In the genomic region with DNA sequence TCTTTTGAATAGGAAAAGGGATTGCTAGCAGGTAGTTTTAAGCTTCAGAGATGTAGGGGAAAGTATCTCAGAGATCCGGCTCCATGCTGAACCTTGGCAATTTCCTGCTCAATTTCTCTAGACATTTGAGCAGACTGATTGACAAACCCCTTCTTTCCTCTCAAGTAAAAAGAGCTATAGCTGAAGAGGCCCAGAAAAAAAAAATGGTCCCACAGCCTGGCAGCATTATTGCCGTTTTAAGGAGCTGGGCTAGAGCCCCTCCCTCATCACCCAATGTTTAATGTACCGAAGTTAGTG, we compare ENCODE assay signal across 8 mouse cellular contexts. TPM values are rescaled to one million over a fixed set of nuclear protein-coding genes. Genes with fewer than 3 reads are reported as not detected.
DNase-seq lines count a peak whose midpoint lies in the region; ATAC-seq and TF ChIP-seq lines count a peak whose summit lies in the region.

No protein-coding gene starts in this region.

- H3K4me3 ChIP-seq in heart, adult 2 months: peak overlapping the region; percentile 41
- H3K4me3 ChIP-seq in testis, adult 2 months (ENCODE audit: control insufficient read depth, low read depth, low read length): peak overlapping the region; percentile 94
- H3K4me3 ChIP-seq in liver, embryonic 15.5 days (replicated peaks): peak overlapping the region; percentile 85

- DNase-seq in heart, adult 2 months: no peak
- no peak for DNase-seq in heart, postnatal 36 days
- no peak for DNase-seq in testis, postnatal 10 days (ENCODE audit: low spot score)
- DNase-seq in embryo, embryonic 9.5 days (ENCODE audit: extremely low spot score): no peak
- DNase-seq in retina, postnatal 1 day: no peak
- DNase-seq in adrenal gland, adult 8-10 months: no peak

- peak overlapping the region; percentile 99 for H3K4me2 ChIP-seq in liver, embryonic 15.5 days

- peak overlapping the region; percentile 85 for H3K27ac ChIP-seq in heart, adult 2 months
- 0 out of 2 replicates have a peak overlapping the region, but pooled peaks have one; percentile 59 for H3K27ac ChIP-seq in testis, adult 2 months (ENCODE audit: control insufficient read depth, insufficient read depth, low read depth, low read length)
- H3K27ac ChIP-seq in liver, embryonic 15.5 days (replicated peaks): peak overlapping the region; percentile 82

- H3K36me3 ChIP-seq in heart, adult 2 months (ENCODE audit: control insufficient read depth, insufficient read depth, low read length): no peaks in the 10 kb centered on the region
- no peaks in the 10 kb centered on the region for H3K36me3 ChIP-seq in testis, adult 2 months (ENCODE audit: control insufficient read depth, insufficient read depth, low read length)
- H3K36me3 ChIP-seq in liver, embryonic 15.5 days (replicated peaks): no peaks in the 10 kb centered on the region

- 2% methylated on average over 3 of the region's 3 CpGs for WGBS in heart, adult 2 months
- 5% methylated on average over 3 of the region's 3 CpGs for WGBS in liver, embryonic 15.5 days (ENCODE audit: insufficient replicate concordance)

- intact Hi-C loops in heart, adult 2 months (cut with DNase I): loop anchor here (1.0 to 2.0 kb wide), 2 partner anchors 15 to 20 kb away; no protein-coding TSS in a partner anchor
- intact Hi-C loops in heart, postnatal 36 days (cut with DNase I): loop anchor here (2.0 kb wide), 1 partner anchor 43 kb away; no protein-coding TSS in a partner anchor

- no peaks in the 10 kb centered on the region for H3K9me3 ChIP-seq in liver, embryonic 15.5 days (replicated peaks)

- no peaks in the 10 kb centered on the region for H3K27me3 ChIP-seq in heart, adult 2 months (ENCODE audit: control insufficient read depth, insufficient read depth, low read length)
- H3K27me3 ChIP-seq in testis, adult 2 months (ENCODE audit: control insufficient read depth, insufficient read depth, low read length): no peaks in the 10 kb centered on the region
- no peaks in the 10 kb centered on the region for H3K27me3 ChIP-seq in liver, embryonic 15.5 days

- no peak for TF ChIP-seq EP300 in heart, adult 2 months (IDR thresholded peaks at IDR 0.05; ENCODE audit: insufficient read depth, low read depth, low read length)

- 0 out of 2 replicates have a peak overlapping the region, but pooled peaks have one; percentile 17 for H3K9ac ChIP-seq in heart, adult 2 months (ENCODE audit: low read depth, low read length)
- no peak overlapping the region for H3K9ac ChIP-seq in liver, embryonic 15.5 days

- no peak; the same call in 1 of the 2 replicates for TF ChIP-seq POLR2A in heart, adult 2 months (IDR thresholded peaks at IDR 0.05; ENCODE audit: insufficient read depth, low read depth, low read length)
- TF ChIP-seq POLR2A in testis, adult 2 months (IDR thresholded peaks at IDR 0.05; ENCODE audit: control insufficient read depth, low read depth, low read length): no peak

- no peaks in the 10 kb centered on the region for H3K4me1 ChIP-seq in heart, adult 2 months (ENCODE audit: control insufficient read depth, insufficient read depth, low read length)
- H3K4me1 ChIP-seq in testis, adult 2 months (ENCODE audit: control insufficient read depth, insufficient read depth, low read length): peaks cover 26% of the 10 kb centered on the region
- peaks cover 45% of the 10 kb centered on the region for H3K4me1 ChIP-seq in liver, embryonic 15.5 days (replicated peaks)

- TF ChIP-seq CTCF in heart, adult 2 months (IDR thresholded peaks at IDR 0.05): no peak
- no peak for TF ChIP-seq CTCF in testis, adult 2 months (IDR thresholded peaks at IDR 0.05; ENCODE audit: control insufficient read depth, insufficient read depth, insufficient replicate concordance, low read depth, low read length)

- no peaks in the 10 kb centered on the region for H3K79me2 ChIP-seq in heart, adult 2 months (replicated peaks; ENCODE audit: control insufficient read depth, insufficient read depth, low read length)

- no peak for ATAC-seq in liver, embryonic 15.5 days (ENCODE audit: insufficient read depth)

RNA-seq across cellular contexts. Expression of gene Trim8, which starts 2.0 kb away (rescaled TPM):
- total RNA-seq in heart, adult 2 months (2021): 10 to 100 TPM; 39.2 to 39.8 TPM
- polyA plus RNA-seq in heart, adult 2 months (2012; rRNA removed): 17.2 and 24.1 TPM in 2 replicates
- total RNA-seq in heart, postnatal 36 days (2021): 10 to 100 TPM; 38.7 to 40.0 TPM
- 2.1 and 2.6 TPM in 2 replicates for polyA plus RNA-seq in testis, adult 2 months (2012; rRNA removed)
- polyA plus RNA-seq in liver, embryonic 15.5 days (2015; fragmentation: Nextera tagmentation; extraction: Ambion mirVana): 8.8 and 10.9 TPM in 2 replicates
- total RNA-seq in adrenal gland, adult 8-10 months (2022): 10 to 100 TPM; 46.6 to 69.0 (median 59.4) TPM

Comparison
In these comparisons a context has a peak if more than half of its experiments do, and no peak if none do; other contexts are left out.
1. H3K4me3 ChIP-seq: peak in every context shown above with its lines; median percentile 94 in testis, adult 2 months; 85 in liver, embryonic 15.5 days; 41 in heart, adult 2 months.